Mouse (Mus musculus) lung, embryonic 15.5 days (tissue): ENCODE measurements around the gene Ahdc1. TPM values are rescaled to one million over a fixed set of nuclear protein-coding genes. Genes with fewer than 3 reads are reported as not detected.

Source experiments
- ATAC-seq: fragments of 200-750 bp; cut with Nextera tagmentation; 2 replicates; pipeline ENCODE4 v1.8.0; 2017; ENCODE audit warnings: moderate number of reproducible peaks, borderline replicate concordance; ENCODE audit not compliant: low FRiP score, low TSS enrichment; ENCODE audit errors: extremely low read depth
- H3K27ac ChIP-seq: fragments of 300-500 bp; sonication (generic); 2 replicates; pipeline ENCODE4 v1.5.1; 2015; ENCODE audit warnings: moderate library complexity, mild to moderate bottlenecking, inconsistent platforms
- H3K27me3 ChIP-seq: fragments of 300-500 bp; sonication (generic); 2 replicates; pipeline ENCODE4 v1.6.1; 2015; ENCODE audit warnings: inconsistent platforms
- H3K36me3 ChIP-seq: fragments of 300-500 bp; sonication (generic); 2 replicates; pipeline ENCODE4 v1.6.1; 2015; ENCODE audit warnings: inconsistent platforms
- H3K4me1 ChIP-seq: fragments of 300-500 bp; sonication (generic); 2 replicates; pipeline ENCODE4 v1.6.1; 2015; ENCODE audit warnings: inconsistent platforms
- H3K4me2 ChIP-seq: fragments of 300-500 bp; sonication (generic); 2 replicates; pipeline ENCODE4 v1.6.1; 2015; ENCODE audit warnings: inconsistent platforms, mild to moderate bottlenecking, moderate library complexity
- H3K4me3 ChIP-seq: fragments of 300-500 bp; sonication (generic); 2 replicates; pipeline ENCODE4 v1.5.1; 2015; ENCODE audit warnings: mild to moderate bottlenecking, inconsistent platforms
- H3K9ac ChIP-seq: fragments of 300-500 bp; sonication (generic); 2 replicates; pipeline ENCODE4 v1.6.1; 2015; ENCODE audit warnings: inconsistent platforms
- H3K9me3 ChIP-seq: fragments of 300-500 bp; sonication (generic); 2 replicates; pipeline ENCODE4 v1.6.1; 2016; ENCODE audit warnings: inconsistent platforms
- WGBS: fragments of 180-500 bp; shearing (Covaris S2); methylation state at CpG from one replicate; pipeline ENCODE4 v1.1.7; 2015; 5-methylcytosine and 5-hydroxymethylcytosine counted together
- polyA plus RNA-seq: library from polyadenylated mRNA; unstranded; fragments of >200 nt; fragmentation: Nextera tagmentation; extraction: Ambion mirVana; gene quantifications from 2 replicates; pipeline ENCODE4 v1.2.1, GENCODE M21; 2015

The Ahdc1 gene
- polyA plus RNA-seq, 1 experiment from 2014 or later, result 10.5 TPM

GRCm38 (mm10) chr4:133022217-133022616, 11.2 kb downstream of the Ahdc1 start:
- Histone ChIP-seq H3K4me1 (peaks cover 93% of the 10 kb centered on the region), H3K27me3 (no peaks in the 10 kb centered on the region), H3K4me3 (no peak overlapping the region), H3K9ac (0 out of 2 replicates have a peak overlapping the region, but pooled peaks have one; percentile 11), H3K9me3 (no peaks in the 10 kb centered on the region), H3K27ac (no peak overlapping the region), H3K36me3 (no peaks in the 10 kb centered on the region), H3K4me2 (no peak overlapping the region)
- no peak for ATAC-seq
- WGBS, result 47% methylated on average over 14 of the region's 14 CpGs

GRCm38 (mm10) chr4:133022954-133023635, 12.0 kb downstream of the Ahdc1 start:
- H3K9ac ChIP-seq, result no peak overlapping the region
- no peak for ATAC-seq
- no peak overlapping the region for H3K4me2 ChIP-seq

GRCm38 (mm10) chr4:133023636-133024035, 12.6 kb downstream of the Ahdc1 start:
- H3K9me3 ChIP-seq, result no peaks in the 10 kb centered on the region
- no peak overlapping the region for H3K9ac ChIP-seq
- H3K4me1 ChIP-seq, result peaks cover 80% of the 10 kb centered on the region
- no peaks in the 10 kb centered on the region for H3K36me3 ChIP-seq
- WGBS, result 79% methylated on average over 6 of the region's 6 CpGs
- ATAC-seq, result no peak
- H3K27ac ChIP-seq, result peak overlapping the region; percentile 70; the same call in 1 of the 2 replicates
- no peak overlapping the region for H3K4me2 ChIP-seq
- no peaks in the 10 kb centered on the region for H3K27me3 ChIP-seq
- H3K4me3 ChIP-seq, result no peak overlapping the region

More at GRCm38 (mm10) chr4:133022954-133023635, 12.0 kb downstream of the Ahdc1 start:
- H3K9me3 ChIP-seq, result no peaks in the 10 kb centered on the region
- H3K36me3 ChIP-seq, result no peaks in the 10 kb centered on the region
- no peak overlapping the region for H3K4me3 ChIP-seq
- H3K4me1 ChIP-seq, result peaks cover 84% of the 10 kb centered on the region
- no peaks in the 10 kb centered on the region for H3K27me3 ChIP-seq
- peak overlapping the region; percentile 70; the same call in 1 of the 2 replicates for H3K27ac ChIP-seq
- WGBS, result 75% methylated on average over 14 of the region's 14 CpGs

DNA sequence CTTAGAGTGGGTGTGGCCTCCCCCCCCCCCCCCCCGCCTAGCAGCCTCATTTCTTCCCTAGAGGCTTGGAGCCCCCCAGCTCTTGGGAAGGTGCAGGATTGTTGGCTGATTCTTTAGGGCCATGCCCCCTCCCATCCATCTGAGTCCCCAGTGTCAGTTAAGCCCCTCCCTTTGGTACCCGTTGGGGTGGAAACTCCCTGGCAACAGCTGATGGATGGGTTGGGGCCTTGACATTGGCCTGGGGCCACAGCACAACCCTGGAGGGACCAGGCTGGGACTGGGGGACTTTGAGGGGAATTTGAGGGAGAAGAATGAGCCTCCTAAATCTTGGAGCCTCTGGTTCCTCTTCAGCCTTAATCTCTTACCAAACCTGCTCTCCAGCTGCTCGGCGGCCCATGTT, 13.3 kb downstream of the Ahdc1 start:
- Histone ChIP-seq H3K4me1 (peaks cover 77% of the 10 kb centered on the region), H3K9me3 (no peaks in the 10 kb centered on the region), H3K9ac (0 out of 2 replicates have a peak overlapping the region, but pooled peaks have one; percentile 2), H3K27me3 (no peaks in the 10 kb centered on the region), H3K4me3 (no peak overlapping the region), H3K4me2 (no peak overlapping the region), H3K27ac (peak overlapping the region; percentile 70), H3K36me3 (no peaks in the 10 kb centered on the region)
- WGBS, result 19% methylated on average over 4 of the region's 4 CpGs
- no peak for ATAC-seq

DNA sequence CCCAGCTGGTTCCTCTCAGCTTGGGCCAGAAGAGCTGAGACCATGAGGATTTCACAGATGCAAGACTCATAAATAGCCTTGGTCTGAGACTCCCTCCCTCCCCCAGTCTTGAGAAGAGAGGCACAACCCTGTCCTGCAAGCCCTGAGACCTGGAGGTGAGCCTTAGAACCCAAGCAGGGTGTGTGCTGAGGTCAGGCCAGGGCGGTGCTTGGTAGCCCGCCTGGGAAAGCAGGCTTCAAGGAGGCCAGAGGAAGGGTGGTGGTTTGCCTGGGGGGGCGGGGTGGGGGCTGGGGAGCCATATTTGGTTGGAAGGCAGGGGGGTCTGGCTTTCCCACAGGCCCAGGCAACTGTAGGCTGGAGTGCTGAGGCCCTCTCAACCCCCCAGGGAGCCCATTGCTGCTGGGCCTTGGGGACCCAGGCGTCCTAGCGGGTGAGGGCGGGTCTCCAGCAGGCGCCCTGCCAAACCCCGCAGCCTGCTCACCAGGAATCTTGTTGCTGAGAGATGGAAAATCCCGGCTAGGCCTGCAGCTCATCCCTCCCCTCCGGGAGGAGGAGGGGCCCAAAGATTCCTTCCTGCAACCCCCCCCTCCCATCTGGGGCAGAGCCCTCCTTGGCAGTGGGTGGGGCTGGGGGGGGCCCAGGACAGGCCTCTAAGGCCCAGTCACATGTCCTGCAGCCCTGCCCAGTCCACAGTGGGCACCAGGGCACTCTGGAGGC, 14.1 kb downstream of the Ahdc1 start:
- Histone ChIP-seq H3K4me1 (peaks cover 74% of the 10 kb centered on the region), H3K9me3 (no peaks in the 10 kb centered on the region), H3K36me3 (no peaks in the 10 kb centered on the region), H3K9ac (peak overlapping the region; percentile 2; the same call in 1 of the 2 replicates), H3K27me3 (no peaks in the 10 kb centered on the region), H3K4me2 (0 out of 2 replicates have a peak overlapping the region, but pooled peaks have one; percentile 23), H3K27ac (peak overlapping the region; percentile 70), H3K4me3 (no peak overlapping the region)
- 8% methylated on average over 8 of the region's 10 CpGs for WGBS
- peak; percentile 43; the same call in 1 of the 2 replicates for ATAC-seq

- Histone ChIP-seq H3K4me1 (peaks cover 63% of the 10 kb centered on the region), H3K9me3 (no peaks in the 10 kb centered on the region), H3K4me2 (no peak overlapping the region), H3K27me3 (no peaks in the 10 kb centered on the region), H3K9ac (no peak overlapping the region), H3K36me3 (no peaks in the 10 kb centered on the region), H3K4me3 (no peak overlapping the region), H3K27ac (peak overlapping the region; percentile 70; the same call in 1 of the 2 replicates)
- 55% methylated on average over 10 of the region's 10 CpGs for WGBS
- ATAC-seq, result no peak
Observed at GRCm38 (mm10) chr4:133026272-133026671, 15.2 kb downstream of the Ahdc1 start.

GRCm38 (mm10) chr4:133026826-133027375, 15.8 kb downstream of the Ahdc1 start:
- Histone ChIP-seq H3K4me2 (no peak overlapping the region), H3K4me1 (peaks cover 57% of the 10 kb centered on the region), H3K9me3 (no peaks in the 10 kb centered on the region), H3K9ac (no peak overlapping the region), H3K36me3 (no peaks in the 10 kb centered on the region), H3K27me3 (no peaks in the 10 kb centered on the region), H3K27ac (no peak overlapping the region), H3K4me3 (no peak overlapping the region)
- 25% methylated on average over 2 of the region's 2 CpGs for WGBS
- ATAC-seq, result no peak

GRCm38 (mm10) chr4:133027721-133028120, 16.7 kb downstream of the Ahdc1 start:
- no peak for ATAC-seq
- H3K4me1 ChIP-seq, result peaks cover 49% of the 10 kb centered on the region
- WGBS, result 68% methylated on average over 10 of the region's 10 CpGs
- no peaks in the 10 kb centered on the region for H3K36me3 ChIP-seq
- no peak overlapping the region for H3K4me2 ChIP-seq
- H3K9me3 ChIP-seq, result no peaks in the 10 kb centered on the region
- no peak overlapping the region for H3K27ac ChIP-seq
- no peak overlapping the region for H3K4me3 ChIP-seq
- H3K27me3 ChIP-seq, result no peaks in the 10 kb centered on the region
- no peak overlapping the region for H3K9ac ChIP-seq

DNA sequence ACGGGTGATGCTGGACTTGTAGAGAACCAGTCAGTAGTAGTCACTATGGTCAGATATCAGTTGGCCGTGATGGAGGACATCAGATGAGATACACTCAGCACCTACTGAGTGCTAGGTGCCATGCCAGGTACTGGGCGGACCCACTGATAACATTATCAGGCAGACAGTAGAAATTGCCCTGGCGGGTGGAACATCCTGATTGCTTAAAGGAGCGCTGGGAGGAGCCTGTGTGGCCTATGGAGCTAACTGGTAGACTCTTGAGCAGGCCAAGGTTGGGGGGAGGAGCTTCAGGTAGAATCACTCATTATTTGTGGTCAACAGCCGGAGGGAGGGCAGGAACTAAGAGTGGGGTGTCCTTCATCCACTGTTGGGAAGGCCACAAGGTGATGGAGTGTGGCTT, 17.1 kb downstream of the Ahdc1 start:
- H3K9ac ChIP-seq, result no peak overlapping the region
- peaks cover 44% of the 10 kb centered on the region for H3K4me1 ChIP-seq
- no peak for ATAC-seq
- no peaks in the 10 kb centered on the region for H3K36me3 ChIP-seq
- no peak overlapping the region for H3K4me3 ChIP-seq
- 80% methylated on average over 6 of the region's 6 CpGs for WGBS
- H3K27ac ChIP-seq, result no peak overlapping the region
- no peaks in the 10 kb centered on the region for H3K27me3 ChIP-seq
- H3K4me2 ChIP-seq, result no peak overlapping the region
- no peaks in the 10 kb centered on the region for H3K9me3 ChIP-seq

GRCm38 (mm10) chr4:133028875-133029274, 17.8 kb downstream of the Ahdc1 start:
- 81% methylated on average over 6 of the region's 6 CpGs for WGBS
- no peak overlapping the region for H3K27ac ChIP-seq
- H3K9me3 ChIP-seq, result no peaks in the 10 kb centered on the region
- no peaks in the 10 kb centered on the region for H3K36me3 ChIP-seq
- no peak overlapping the region for H3K4me2 ChIP-seq
- H3K4me1 ChIP-seq, result peaks cover 37% of the 10 kb centered on the region
- no peak overlapping the region for H3K9ac ChIP-seq
- H3K4me3 ChIP-seq, result no peak overlapping the region
- no peak for ATAC-seq
- no peaks in the 10 kb centered on the region for H3K27me3 ChIP-seq

GRCm38 (mm10) chr4:133032410-133033095, 21.5 kb downstream of the Ahdc1 start:
- no peak overlapping the region for H3K4me3 ChIP-seq
- peaks cover 22% of the 10 kb centered on the region for H3K4me1 ChIP-seq
- 76% methylated on average over 8 of the region's 8 CpGs for WGBS
- no peaks in the 10 kb centered on the region for H3K27me3 ChIP-seq
- no peak overlapping the region for H3K4me2 ChIP-seq
- H3K36me3 ChIP-seq, result no peaks in the 10 kb centered on the region
- H3K9me3 ChIP-seq, result no peaks in the 10 kb centered on the region
- no peak overlapping the region for H3K9ac ChIP-seq
- no peak overlapping the region for H3K27ac ChIP-seq
- no peak for ATAC-seq
